Mouse (Mus musculus) kidney, postnatal 0 days (tissue): Measurements from ENCODE around the gene Gdpgp1. TPM values are rescaled to one million over a fixed set of nuclear protein-coding genes. Genes with fewer than 3 reads are reported as not detected.

Experiments
- ATAC-seq: fragments of 200-750 bp; cut with Nextera tagmentation; replicated peaks from 2 replicates; pipeline ENCODE4 v1.8.0; 2017; ENCODE audit warnings: low read depth, moderate number of reproducible peaks, moderate TSS enrichment, moderate library complexity; ENCODE audit not compliant: low FRiP score
- DNase-seq: peaks from one replicate; pipeline ENCODE4 v3.0.0-alpha.2; 2016; ENCODE audit warnings: low spot score
- H3K27ac ChIP-seq: fragments of 300-500 bp; sonication (generic); 2 replicates; pipeline ENCODE4 v1.5.1; 2014; ENCODE audit warnings: mild to moderate bottlenecking
- H3K27me3 ChIP-seq: fragments of 300-500 bp; sonication (generic); 2 replicates; pipeline ENCODE4 v1.6.1; 2014; ENCODE audit warnings: low read length, mixed read lengths; ENCODE audit not compliant: insufficient read depth
- H3K36me3 ChIP-seq: fragments of 300-500 bp; sonication (generic); 2 replicates; pipeline ENCODE4 v1.6.1; 2014; ENCODE audit warnings: low read length, mixed read lengths; ENCODE audit not compliant: insufficient read depth
- H3K4me1 ChIP-seq: fragments of 300-500 bp; sonication (generic); replicated peaks from 2 replicates; pipeline ENCODE4 v1.6.1; 2014; ENCODE audit warnings: antibody characterized with exemption, low read length, mixed read lengths; ENCODE audit not compliant: insufficient read depth
- H3K4me2 ChIP-seq: fragments of 300-500 bp; sonication (generic); 2 replicates; pipeline ENCODE4 v1.6.1; 2014; ENCODE audit warnings: mild to moderate bottlenecking, low read length, moderate library complexity, mixed read lengths
- H3K4me3 ChIP-seq: fragments of 300-500 bp; sonication (generic); replicated peaks from 2 replicates; pipeline ENCODE4 v1.5.1; 2014; ENCODE audit warnings: low read depth, low read length
- H3K9ac ChIP-seq: fragments of 300-500 bp; sonication (generic); 2 replicates; pipeline ENCODE4 v1.6.1; 2014; ENCODE audit warnings: low read depth, low read length
- H3K9me3 ChIP-seq: fragments of 300-500 bp; sonication (generic); replicated peaks from 2 replicates; pipeline ENCODE4 v1.6.1; 2016; ENCODE audit warnings: low read length, inconsistent platforms, mixed read lengths
- CTCF ChIP-seq: IDR thresholded peaks from 2 replicates; pipeline ENCODE4 v1.5.1; 2016; ENCODE audit warnings: antibody characterized with exemption, low read depth, mild to moderate bottlenecking, moderate library complexity
- WGBS: fragments of 180-500 bp; shearing (Covaris S2); extraction: QIAGEN DNeasy Blood & Tissue Kit; methylation state at CpG from one replicate; pipeline ENCODE4 v1.1.7; 2014; 5-methylcytosine and 5-hydroxymethylcytosine counted together
- polyA plus RNA-seq: library from polyadenylated mRNA; unstranded; fragments of >200 nt; fragmentation: Nextera tagmentation; extraction: Ambion mirVana; gene quantifications from 2 replicates; pipeline ENCODE4 v1.2.1, GENCODE M21; 2015

Gene Gdpgp1
- polyA plus RNA-seq, 1 experiment from 2014 or later = 2.1 TPM

- Histone ChIP-seq H3K4me2 (no peak overlapping the region), H3K9ac (no peak overlapping the region), H3K36me3 (peaks cover 29% of the 10 kb centered on the region), H3K27me3 (no peaks in the 10 kb centered on the region), H3K9me3 (no peaks in the 10 kb centered on the region), H3K27ac (no peak overlapping the region), H3K4me3 (no peak overlapping the region), H3K4me1 (no peaks in the 10 kb centered on the region)
- no peak for ATAC-seq
- no peak for TF ChIP-seq CTCF
- 76% methylated on average over 8 of the region's 8 CpGs for WGBS
- DNase-seq = no peak
Observed at GRCm38 (mm10) chr7:80214459-80214858, 18.2 kb upstream of the Gdpgp1 start.

DNA sequence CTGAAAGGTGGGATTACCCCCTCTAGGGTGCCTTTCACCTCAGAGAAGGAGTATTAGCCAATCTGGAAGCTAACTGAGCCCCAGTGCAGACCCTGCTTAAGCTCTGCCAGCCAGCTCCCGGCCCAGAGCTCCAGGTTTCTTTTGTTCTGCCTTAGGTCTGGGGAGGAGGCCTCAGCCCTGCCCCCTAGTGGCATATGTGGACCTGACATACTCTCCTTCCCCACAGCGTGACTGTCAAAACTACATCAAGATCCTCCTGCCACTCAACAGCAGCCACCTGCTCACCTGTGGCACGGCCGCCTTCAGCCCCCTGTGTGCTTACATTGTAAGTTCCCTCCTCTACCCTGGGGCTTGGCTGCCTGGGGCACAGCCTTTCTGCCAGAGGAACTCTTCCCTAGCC lies 17.3 kb upstream of the Gdpgp1 start:
- DNase-seq (peak; percentile 86), ATAC-seq (peak; percentile 47; the same call in 1 of the 2 replicates)
- Histone ChIP-seq H3K4me3 (no peak overlapping the region), H3K27ac (no peak overlapping the region), H3K27me3 (no peaks in the 10 kb centered on the region), H3K4me1 (no peaks in the 10 kb centered on the region), H3K9me3 (no peaks in the 10 kb centered on the region), H3K36me3 (peaks cover 36% of the 10 kb centered on the region), H3K4me2 (no peak overlapping the region), H3K9ac (no peak overlapping the region)
- peak; percentile 91 for TF ChIP-seq CTCF
- 29% methylated on average over 4 of the region's 4 CpGs for WGBS

- H3K4me3 ChIP-seq = no peak overlapping the region
- no peaks in the 10 kb centered on the region for H3K27me3 ChIP-seq
- DNase-seq (no peak), ATAC-seq (no peak)
- no peaks in the 10 kb centered on the region for H3K4me1 ChIP-seq
- H3K9ac ChIP-seq = no peak overlapping the region
- 70% methylated on average over 8 of the region's 8 CpGs for WGBS
- H3K9me3 ChIP-seq = no peaks in the 10 kb centered on the region
- H3K27ac ChIP-seq = no peak overlapping the region
- TF ChIP-seq CTCF = 0 out of 2 replicates have a peak, but pooled peaks have one; percentile 11
- H3K36me3 ChIP-seq = peaks cover 46% of the 10 kb centered on the region
- H3K4me2 ChIP-seq = no peak overlapping the region
Observed at GRCm38 (mm10) chr7:80216566-80216965, 16.1 kb upstream of the Gdpgp1 start.

GRCm38 (mm10) chr7:80218666-80219065 lies 14.0 kb upstream of the Gdpgp1 start:
- H3K36me3 ChIP-seq = peaks cover 49% of the 10 kb centered on the region
- 93% methylated on average over 9 of the region's 9 CpGs for WGBS

GRCm38 (mm10) chr7:80220237-80220797 lies 12.3 kb upstream of the Gdpgp1 start:
- Histone ChIP-seq H3K36me3 (peaks cover 64% of the 10 kb centered on the region), H3K4me3 (no peak overlapping the region), H3K27me3 (no peaks in the 10 kb centered on the region), H3K27ac (no peak overlapping the region), H3K9me3 (no peaks in the 10 kb centered on the region), H3K4me1 (no peaks in the 10 kb centered on the region), H3K4me2 (no peak overlapping the region), H3K9ac (no peak overlapping the region)
- no peak for TF ChIP-seq CTCF
- no peak for ATAC-seq
- 88% methylated on average over 9 of the region's 9 CpGs for WGBS
- no peak for DNase-seq

More at GRCm38 (mm10) chr7:80218666-80219065, 14.0 kb upstream of the Gdpgp1 start:
- Histone ChIP-seq H3K4me1 (no peaks in the 10 kb centered on the region), H3K4me3 (no peak overlapping the region), H3K27ac (no peak overlapping the region), H3K9ac (no peak overlapping the region), H3K4me2 (no peak overlapping the region), H3K9me3 (no peaks in the 10 kb centered on the region), H3K27me3 (no peaks in the 10 kb centered on the region)
- TF ChIP-seq CTCF = no peak
- DNase-seq = no peak
- no peak for ATAC-seq

GRCm38 (mm10) chr7:80221179-80221750 lies 11.4 kb upstream of the Gdpgp1 start:
- TF ChIP-seq CTCF = no peak
- Histone ChIP-seq H3K27me3 (no peaks in the 10 kb centered on the region), H3K9ac (no peak overlapping the region), H3K9me3 (no peaks in the 10 kb centered on the region), H3K4me1 (no peaks in the 10 kb centered on the region), H3K4me2 (no peak overlapping the region), H3K27ac (no peak overlapping the region), H3K36me3 (peaks cover 70% of the 10 kb centered on the region), H3K4me3 (no peak overlapping the region)
- no peak for ATAC-seq
- 87% methylated on average over 4 of the region's 4 CpGs for WGBS
- no peak for DNase-seq
